Mouse (Mus musculus) CH12.LX (cell line): ENCODE results near the gene Flot1.

ENCODE experiments used
- CTCF ChIP-seq, 2 experiments: IDR thresholded peaks in 1 of 2; conservative IDR thresholded peaks in 1 of 2; 2 replicates each; pipeline ENCODE4 v1.5.1; 2011 to 2012; ENCODE audit warnings: low read depth in 2 of 2, low read length in 2 of 2, improper control_type of control experiment in 1 of 2, inconsistent platforms in 1 of 2, mild to moderate bottlenecking in 1 of 2, moderate library complexity in 1 of 2
- EP300 ChIP-seq: IDR thresholded peaks from 2 replicates; pipeline ENCODE4 v1.6.1; 2011; ENCODE audit warnings: low read length, improper control_type of control experiment
- GABPA ChIP-seq: IDR thresholded peaks from 2 replicates; pipeline ENCODE4 v1.6.1; 2012; ENCODE audit warnings: low read depth, low read length, improper control_type of control experiment, inconsistent platforms; ENCODE audit not compliant: insufficient replicate concordance
- HCFC1 ChIP-seq: IDR thresholded peaks from 2 replicates; pipeline ENCODE4 v1.6.1; 2012; ENCODE audit warnings: low read depth, mild to moderate bottlenecking, inconsistent platforms, low read length, improper control_type of control experiment
- IRF4 ChIP-seq: IDR thresholded peaks from 2 replicates; pipeline ENCODE4 v1.6.1; 2014; ENCODE audit warnings: low read depth, mild to moderate bottlenecking, inconsistent platforms, low read length, improper control_type of control experiment
- MAX ChIP-seq: IDR thresholded peaks from 2 replicates; pipeline ENCODE4 v1.6.1; 2011; ENCODE audit warnings: low read length, improper control_type of control experiment
- MYC ChIP-seq: IDR thresholded peaks from 2 replicates; pipeline ENCODE4 v1.6.1; 2011; ENCODE audit warnings: low read depth, mild to moderate bottlenecking, improper control_type of control experiment, low read length
- POLR2A ChIP-seq: IDR thresholded peaks from 2 replicates; pipeline ENCODE4 v1.6.1; 2011; ENCODE audit warnings: low read depth, mild to moderate bottlenecking, improper control_type of control experiment, low read length
- POLR2AphosphoS2 ChIP-seq: IDR thresholded peaks from 2 replicates; pipeline ENCODE4 v1.6.1; 2011; ENCODE audit warnings: low read depth, low read length, improper control_type of control experiment
- RCOR1 ChIP-seq: conservative IDR thresholded peaks from 2 replicates; pipeline ENCODE4 v1.6.1; 2012; ENCODE audit warnings: low read depth, mild to moderate bottlenecking, inconsistent platforms, low read length, improper control_type of control experiment
- ZC3H11A ChIP-seq: IDR thresholded peaks from 2 replicates; pipeline ENCODE4 v1.6.1; 2012; ENCODE audit warnings: low read depth, mild to moderate bottlenecking, inconsistent platforms, low read length, improper control_type of control experiment
- ZKSCAN1 ChIP-seq: IDR thresholded peaks from 2 replicates; pipeline ENCODE4 v1.6.1; 2012; ENCODE audit warnings: low read depth, inconsistent platforms, low read length, improper control_type of control experiment, borderline replicate concordance
- ZNF384 ChIP-seq: IDR thresholded peaks from 2 replicates; pipeline ENCODE4 v1.6.1; 2012; ENCODE audit warnings: low read depth, low read length, improper control_type of control experiment, inconsistent platforms

DNA sequence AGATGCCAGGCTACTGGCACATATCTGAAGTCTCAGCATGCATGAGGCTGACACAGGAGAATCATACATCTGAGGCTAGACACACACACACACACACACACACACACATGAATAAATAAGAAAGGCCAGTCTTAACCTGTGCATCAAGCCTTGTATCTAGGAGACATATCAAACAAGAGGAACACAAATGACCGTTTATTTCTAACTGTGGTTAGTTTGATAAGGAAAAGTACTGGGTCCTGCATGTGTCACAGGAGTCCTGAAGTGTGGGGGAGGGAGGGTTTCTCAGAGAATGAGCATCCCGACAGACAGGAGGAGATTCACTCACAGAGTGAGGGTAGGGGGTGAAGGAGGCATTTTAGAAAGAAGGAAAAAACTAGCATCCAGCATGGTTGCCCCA, 27.9 kb upstream of the Flot1 start:
- TF ChIP-seq POLR2A (no peak), ZNF384 (no peak), IRF4 (no peak), CTCF (conservative IDR thresholded peaks at IDR 0.05 in 1 of 2, IDR thresholded peaks at IDR 0.05 in 1 of 2; ENCODE audit: low read depth in 2 of 2, low read length in 2 of 2) (no peak), ZC3H11A (no peak), MAX (no peak), POLR2AphosphoS2 (no peak), MYC (no peak), HCFC1 (no peak), GABPA (no peak), ZKSCAN1 (no peak), RCOR1 (no peak), EP300 (no peak)
